In the genomic region with DNA sequence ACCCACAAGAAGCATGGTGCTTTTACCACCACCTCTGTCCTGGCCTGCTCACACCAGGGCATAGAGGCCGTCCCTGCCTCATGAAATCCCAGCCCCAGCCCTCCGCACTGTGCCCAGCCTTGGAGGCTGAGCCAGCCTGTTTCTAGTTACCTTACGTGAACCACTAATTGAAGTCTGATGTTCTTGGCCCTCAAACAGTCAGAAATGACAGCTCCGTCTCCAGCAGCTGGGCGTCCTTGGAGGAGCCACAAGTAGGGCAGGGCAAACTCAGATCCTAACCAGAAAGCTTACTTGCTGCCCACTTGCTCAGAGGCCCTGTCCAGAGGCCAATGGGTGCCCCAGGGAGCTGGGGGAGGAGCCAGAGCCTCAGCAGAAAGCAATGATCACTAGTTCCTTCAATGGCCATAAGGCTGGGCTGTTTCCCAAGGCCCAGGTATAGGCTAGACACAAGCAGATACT, we compare ENCODE assay signal across 10 mouse cellular contexts. TPM values are rescaled to one million over a fixed set of nuclear protein-coding genes. Genes with fewer than 3 reads are reported as not detected.
DNase-seq lines count a peak whose midpoint lies in the region; ATAC-seq and TF ChIP-seq lines count a peak whose summit lies in the region.
"Had no signal": no experiment of that assay in that cellular context is flagged by ENCODE, and none has a peak within 500 bp of the region (broad histone marks: within the 10 kb centered on the region; RNA-seq: fewer than 3 reads in every experiment).

No protein-coding gene starts in this region.

- H3K36me3 ChIP-seq in neural tube, embryonic 13.5 days = peaks cover 62% of the 10 kb centered on the region
- H3K36me3 ChIP-seq in intestine, embryonic 16.5 days (ENCODE audit: control insufficient read depth, insufficient read depth, low read length) = peaks cover 5% of the 10 kb centered on the region; the same call in 1 of the 2 replicates
- peaks cover 17% of the 10 kb centered on the region for H3K36me3 ChIP-seq in stomach, postnatal 0 days (ENCODE audit: control insufficient read depth, insufficient read depth, low read length)

- 88% methylated on average over 5 of the region's 5 CpGs for WGBS in neural tube, embryonic 13.5 days
- WGBS in intestine, embryonic 16.5 days = 84% methylated on average over 5 of the region's 5 CpGs
- WGBS in stomach, postnatal 0 days = 94% methylated on average over 5 of the region's 5 CpGs

- 0 out of 2 replicates have a peak overlapping the region, but pooled peaks have one; percentile 3 for H3K27ac ChIP-seq in neural tube, embryonic 13.5 days (replicated peaks)
- peak overlapping the region; percentile 25 for H3K27ac ChIP-seq in intestine, embryonic 16.5 days (ENCODE audit: low read length)
- H3K27ac ChIP-seq in stomach, postnatal 0 days (replicated peaks) = no peak overlapping the region
- H3K27ac ChIP-seq: neural tube, embryonic 12.5 days had no signal

- TF ChIP-seq EP300 in stomach, postnatal 0 days (optimal IDR thresholded peaks at IDR 0.05) = no peak

- H3K27me3 ChIP-seq in neural tube, embryonic 13.5 days = no peaks in the 10 kb centered on the region
- no peaks in the 10 kb centered on the region for H3K27me3 ChIP-seq in intestine, embryonic 16.5 days (replicated peaks; ENCODE audit: control insufficient read depth, insufficient read depth, low read length)
- H3K27me3 ChIP-seq in stomach, postnatal 0 days (ENCODE audit: control insufficient read depth, insufficient read depth, low read length) = no peaks in the 10 kb centered on the region
- H3K27me3 ChIP-seq: neural tube, embryonic 12.5 days had no signal

- 0 out of 2 replicates have a peak, but pooled peaks cover 3% of the 10 kb centered on the region for H3K4me1 ChIP-seq in neural tube, embryonic 13.5 days (replicated peaks)
- H3K4me1 ChIP-seq in intestine, embryonic 16.5 days (ENCODE audit: control insufficient read depth, insufficient read depth, low read length) = peaks cover 10% of the 10 kb centered on the region
- H3K4me1 ChIP-seq in stomach, postnatal 0 days (replicated peaks; ENCODE audit: control insufficient read depth, insufficient read depth) = no peaks in the 10 kb centered on the region
- H3K4me1 ChIP-seq: neural tube, embryonic 12.5 days had no signal

- H3K9me3 ChIP-seq in neural tube, embryonic 13.5 days = no peaks in the 10 kb centered on the region
- H3K9me3 ChIP-seq in intestine, embryonic 16.5 days (ENCODE audit: control insufficient read depth, low read length) = no peaks in the 10 kb centered on the region
- H3K9me3 ChIP-seq in stomach, postnatal 0 days (ENCODE audit: control insufficient read depth, low read length) = no peaks in the 10 kb centered on the region
- H3K9me3 ChIP-seq: neural tube, embryonic 12.5 days had no signal

- peak; percentile 55 for DNase-seq in embryo, embryonic 10 days (ENCODE audit: low spot score)
- DNase-seq in embryo, embryonic 9.5 days (ENCODE audit: extremely low spot score) = no peak
- DNase-seq in neural tube, embryonic 10.5 days (ENCODE audit: extremely low spot score, low spot score) = no peak
- peak; percentile 24 for DNase-seq in stomach, postnatal 0 days (ENCODE audit: low spot score)
- no peak for DNase-seq in thymus, postnatal 10 days (ENCODE audit: low spot score in 2 of 2)
- no peak for DNase-seq in right cerebral cortex, adult 2 months (ENCODE audit: low spot score in 2 of 2)
- DNase-seq: forebrain, postnatal 0 days had no signal

- TF ChIP-seq CTCF in stomach, postnatal 0 days (IDR thresholded peaks at IDR 0.05; ENCODE audit: low read depth) = peak; percentile 23; the same call in 1 of the 2 replicates

- no peak overlapping the region for H3K4me3 ChIP-seq in neural tube, embryonic 13.5 days
- H3K4me3 ChIP-seq in intestine, embryonic 16.5 days (ENCODE audit: low read length) = 0 out of 2 replicates have a peak overlapping the region, but pooled peaks have one; percentile 1
- H3K4me3 ChIP-seq in stomach, postnatal 0 days (ENCODE audit: low read depth, low read length) = no peak overlapping the region
- H3K4me3 ChIP-seq: neural tube, embryonic 12.5 days had no signal

- ATAC-seq in neural tube, embryonic 13.5 days (ENCODE audit: low read depth) = no peak
- peak; percentile 87 for ATAC-seq in intestine, embryonic 16.5 days
- ATAC-seq in stomach, postnatal 0 days (ENCODE audit: low FRiP score, low TSS enrichment) = no peak
- ATAC-seq: forebrain, postnatal 0 days had no signal

- no peak overlapping the region for H3K4me2 ChIP-seq in neural tube, embryonic 13.5 days
- H3K4me2 ChIP-seq in intestine, embryonic 16.5 days (ENCODE audit: low read depth, low read length) = no peak overlapping the region
- H3K4me2 ChIP-seq in stomach, postnatal 0 days (replicated peaks; ENCODE audit: low read depth) = no peak overlapping the region
- H3K4me2 ChIP-seq: neural tube, embryonic 12.5 days had no signal

- H3K9ac ChIP-seq in neural tube, embryonic 13.5 days = no peak overlapping the region
- H3K9ac ChIP-seq in intestine, embryonic 16.5 days (ENCODE audit: low read depth, low read length) = peak overlapping the region; percentile 27; the same call in 1 of the 2 replicates
- no peak overlapping the region for H3K9ac ChIP-seq in stomach, postnatal 0 days (ENCODE audit: low read length)
- H3K9ac ChIP-seq: forebrain, postnatal 0 days; neural tube, embryonic 12.5 days had no signal

RNA-seq across cellular contexts. Expression of a gene that starts 13.6 kb away (rescaled TPM):
- polyA plus RNA-seq in neural tube, embryonic 13.5 days (2015; fragmentation: Nextera tagmentation; extraction: Ambion mirVana) = 38.7 and 40.0 TPM in 2 replicates
- 43.4 and 46.4 TPM in 2 replicates for polyA plus RNA-seq in intestine, embryonic 16.5 days (2015; fragmentation: Nextera tagmentation; extraction: Ambion mirVana)
- polyA plus RNA-seq in stomach, postnatal 0 days (2015; fragmentation: Nextera tagmentation; extraction: Ambion mirVana) = 27.9 and 29.7 TPM in 2 replicates

Comparison
In these comparisons a context has a peak if more than half of its experiments do, and no peak if none do; other contexts are left out.
1. DNase-seq: peak in embryo, embryonic 10 days (single experiment) and stomach, postnatal 0 days (single experiment); none in embryo, embryonic 9.5 days (single experiment), neural tube, embryonic 10.5 days (single experiment), thymus, postnatal 10 days (0 of 2) and right cerebral cortex, adult 2 months (0 of 2).